Mouse (Mus musculus) T-cell, adult 2 months (primary cell): ENCODE results near the gene Hddc2.
"Not testable (repeated sequence)": the region's sequence is repeated elsewhere in the genome, so short reads cannot be mapped to it uniquely, and the experiment has no call there.

ENCODE experiments used
- DNase-seq: peaks from one replicate; pipeline ENCODE4 v3.0.0; 2022; ENCODE audit warnings: low spot score

Gene Hddc2

GRCm38 (mm10) chr10:31354141-31354540, 41.0 kb downstream of the Hddc2 start:
- no peak for DNase-seq

DNA sequence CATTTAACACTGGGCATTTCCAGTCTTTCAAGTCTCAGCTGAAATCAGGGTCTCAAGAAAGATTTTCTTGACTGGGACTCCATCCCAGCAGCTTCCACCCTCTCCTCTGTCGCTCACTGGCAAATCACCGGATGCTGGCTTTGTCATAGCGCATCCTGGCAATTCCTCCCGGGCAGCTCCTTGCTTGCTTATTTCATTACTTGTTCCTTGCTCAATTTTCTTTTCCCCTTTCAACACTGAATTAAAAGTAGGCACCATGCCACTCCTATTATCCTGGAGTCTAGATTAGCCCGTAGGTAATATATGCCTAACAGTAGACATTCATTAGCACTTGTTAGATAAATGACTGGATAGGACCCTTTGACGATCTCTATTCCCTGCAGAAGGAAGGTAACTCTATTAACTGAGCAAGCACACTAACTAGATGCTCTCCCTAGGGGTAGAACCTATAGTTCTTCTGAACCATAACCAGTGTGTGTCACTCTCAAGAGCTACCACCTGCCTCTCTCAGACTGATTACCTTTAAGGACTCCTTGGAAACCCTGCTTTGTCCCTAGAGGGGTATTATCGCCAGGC, 41.8 kb downstream of the Hddc2 start:
- DNase-seq: no peak

DNA sequence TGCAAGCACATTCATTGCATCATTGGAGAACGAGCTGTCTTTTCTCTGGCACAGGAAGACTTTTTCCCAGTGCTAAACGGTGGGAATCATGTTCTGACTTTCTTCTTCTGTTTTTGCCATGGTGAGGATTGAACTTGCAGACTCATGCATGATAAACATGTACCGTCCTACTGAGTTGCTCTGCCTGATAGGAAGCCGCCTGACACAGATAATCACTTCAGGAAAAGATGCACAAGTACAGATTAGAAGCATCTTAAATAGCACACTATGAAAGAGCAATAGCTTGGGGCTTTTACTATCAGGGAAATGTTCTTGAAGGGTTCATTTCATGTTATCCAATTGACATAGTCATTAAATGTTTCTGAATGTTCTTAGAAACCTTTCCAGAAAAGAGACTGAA, 46.6 kb downstream of the Hddc2 start:
- DNase-seq: no peak

DNA sequence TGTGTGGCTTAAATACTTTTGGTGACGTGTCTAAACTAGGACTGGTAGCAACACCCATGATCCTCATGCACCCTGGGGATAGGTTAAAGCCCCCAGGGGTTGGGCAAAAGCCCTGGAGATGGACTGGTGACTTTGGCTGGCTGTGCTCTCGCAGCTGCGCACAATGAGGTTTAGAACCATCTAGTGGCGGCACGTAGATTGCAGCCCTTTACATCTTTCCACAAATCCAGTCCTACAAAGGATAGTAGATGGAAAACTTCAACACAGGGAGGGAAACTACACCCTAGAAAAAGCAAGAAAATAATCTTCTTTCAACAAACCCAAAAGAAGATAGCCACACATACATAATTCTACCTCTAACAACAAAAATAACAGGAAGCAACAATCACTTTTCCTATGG, 57.0 kb downstream of the Hddc2 start:
- not testable (repeated sequence) for DNase-seq
